Mouse (Mus musculus): ENCODE measurements around the gene Wdr31. TPM values are rescaled to one million over a fixed set of nuclear protein-coding genes. Genes with fewer than 3 reads are reported as not detected.

Wdr31 gene
- polyA plus RNA-seq, 1 experiment from 2014 or later, result 6.4 TPM

- DNase-seq (ENCODE audit: low spot score) (no peak), ATAC-seq (replicated peaks; ENCODE audit: insufficient number of reproducible peaks, low FRiP score, low TSS enrichment, low read depth) (no peak)
- H3K36me3 ChIP-seq (replicated peaks; ENCODE audit: control insufficient read depth, insufficient read depth, low read depth, low read length), result peaks cover 3% of the 10 kb centered on the region
- no peaks in the 10 kb centered on the region for H3K4me1 ChIP-seq (ENCODE audit: control insufficient read depth, insufficient read depth, low read length)
- H3K4me2 ChIP-seq (ENCODE audit: low read depth, low read length), result peak within 1 kb of the TSS; percentile 62
- H3K27me3 ChIP-seq (ENCODE audit: control insufficient read depth, insufficient read depth, low read length), result no peaks in the 10 kb centered on the region
- peak within 1 kb of the TSS; percentile 63 for H3K9ac ChIP-seq (replicated peaks; ENCODE audit: low read length)
- no peaks in the 10 kb centered on the region for H3K9me3 ChIP-seq (replicated peaks; ENCODE audit: control insufficient read depth, low read length)
- H3K4me3 ChIP-seq (ENCODE audit: low read depth, low read length), result peak within 1 kb of the TSS; percentile 79
- 74% methylated on average over 3 of the region's 3 CpGs for WGBS
- 0 out of 2 replicates have a peak within 1 kb of the TSS, but pooled peaks have one; percentile 20 for H3K27ac ChIP-seq (replicated peaks; ENCODE audit: low read depth, low read length)
Measured at GRCm38 (mm10) chr4:62503374-62503970, 32.8 kb upstream of the Wdr31 start, which contains the start of gene Hdhd3. TSS of gene Hdhd3 (minus strand) at chr4:62503467.

- peaks cover 3% of the 10 kb centered on the region for H3K36me3 ChIP-seq (replicated peaks; ENCODE audit: control insufficient read depth, insufficient read depth, low read depth, low read length)
- H3K4me2 ChIP-seq (ENCODE audit: low read depth, low read length), result no peak overlapping the region
- no peak overlapping the region for H3K9ac ChIP-seq (replicated peaks; ENCODE audit: low read length)
- no peak overlapping the region for H3K4me3 ChIP-seq (ENCODE audit: low read depth, low read length)
- no peak for DNase-seq (ENCODE audit: low spot score)
- H3K4me1 ChIP-seq (ENCODE audit: control insufficient read depth, insufficient read depth, low read length), result no peaks in the 10 kb centered on the region
- no peak for ATAC-seq (replicated peaks; ENCODE audit: insufficient number of reproducible peaks, low FRiP score, low TSS enrichment, low read depth)
- H3K27ac ChIP-seq (replicated peaks; ENCODE audit: low read depth, low read length), result no peak overlapping the region
- no peaks in the 10 kb centered on the region for H3K9me3 ChIP-seq (replicated peaks; ENCODE audit: control insufficient read depth, low read length)
- no peaks in the 10 kb centered on the region for H3K27me3 ChIP-seq (ENCODE audit: control insufficient read depth, insufficient read depth, low read length)
- WGBS, result 75% methylated on average over 7 of the region's 7 CpGs
Measured at GRCm38 (mm10) chr4:62502969-62503368, 32.3 kb upstream of the Wdr31 start.

GRCm38 (mm10) chr4:62501964-62502732 lies 31.5 kb upstream of the Wdr31 start:
- H3K9ac ChIP-seq (replicated peaks; ENCODE audit: low read length), result peak overlapping the region; percentile 78
- DNase-seq (ENCODE audit: low spot score), result peak; percentile 94
- peaks cover 3% of the 10 kb centered on the region for H3K36me3 ChIP-seq (replicated peaks; ENCODE audit: control insufficient read depth, insufficient read depth, low read depth, low read length)
- no peaks in the 10 kb centered on the region for H3K4me1 ChIP-seq (ENCODE audit: control insufficient read depth, insufficient read depth, low read length)
- 0 out of 2 replicates have a peak overlapping the region, but pooled peaks have one; percentile 20 for H3K27ac ChIP-seq (replicated peaks; ENCODE audit: low read depth, low read length)
- WGBS, result 2% methylated on average over 38 of the region's 38 CpGs
- H3K4me2 ChIP-seq (ENCODE audit: low read depth, low read length), result peak overlapping the region; percentile 62
- peak; percentile 95 for ATAC-seq (replicated peaks; ENCODE audit: insufficient number of reproducible peaks, low FRiP score, low TSS enrichment, low read depth)
- no peaks in the 10 kb centered on the region for H3K27me3 ChIP-seq (ENCODE audit: control insufficient read depth, insufficient read depth, low read length)
- H3K9me3 ChIP-seq (replicated peaks; ENCODE audit: control insufficient read depth, low read length), result no peaks in the 10 kb centered on the region
- peak overlapping the region; percentile 79 for H3K4me3 ChIP-seq (ENCODE audit: low read depth, low read length)

- peak overlapping the region; percentile 62 for H3K4me2 ChIP-seq (ENCODE audit: low read depth, low read length)
- H3K4me1 ChIP-seq (ENCODE audit: control insufficient read depth, insufficient read depth, low read length), result no peaks in the 10 kb centered on the region
- DNase-seq (ENCODE audit: low spot score) (no peak), ATAC-seq (replicated peaks; ENCODE audit: insufficient number of reproducible peaks, low FRiP score, low TSS enrichment, low read depth) (peak; percentile 10; the same call in 1 of the 2 replicates)
- no peak overlapping the region for H3K27ac ChIP-seq (replicated peaks; ENCODE audit: low read depth, low read length)
- peaks cover 3% of the 10 kb centered on the region for H3K36me3 ChIP-seq (replicated peaks; ENCODE audit: control insufficient read depth, insufficient read depth, low read depth, low read length)
- WGBS, result 4% methylated on average over 7 of the region's 7 CpGs
- no peaks in the 10 kb centered on the region for H3K27me3 ChIP-seq (ENCODE audit: control insufficient read depth, insufficient read depth, low read length)
- H3K4me3 ChIP-seq (ENCODE audit: low read depth, low read length), result peak overlapping the region; percentile 79
- peak overlapping the region; percentile 78 for H3K9ac ChIP-seq (replicated peaks; ENCODE audit: low read length)
- H3K9me3 ChIP-seq (replicated peaks; ENCODE audit: control insufficient read depth, low read length), result no peaks in the 10 kb centered on the region
Measured at GRCm38 (mm10) chr4:62501534-62501933, 30.8 kb upstream of the Wdr31 start.

- H3K9me3 ChIP-seq (replicated peaks; ENCODE audit: control insufficient read depth, low read length), result no peaks in the 10 kb centered on the region
- WGBS, result 86% methylated on average over 4 of the region's 4 CpGs
- ATAC-seq (replicated peaks; ENCODE audit: insufficient number of reproducible peaks, low FRiP score, low TSS enrichment, low read depth) (no peak), DNase-seq (ENCODE audit: low spot score) (no peak)
- peaks cover 3% of the 10 kb centered on the region for H3K36me3 ChIP-seq (replicated peaks; ENCODE audit: control insufficient read depth, insufficient read depth, low read depth, low read length)
- no peak overlapping the region for H3K9ac ChIP-seq (replicated peaks; ENCODE audit: low read length)
- no peaks in the 10 kb centered on the region for H3K4me1 ChIP-seq (ENCODE audit: control insufficient read depth, insufficient read depth, low read length)
- H3K4me2 ChIP-seq (ENCODE audit: low read depth, low read length), result no peak overlapping the region
- no peak overlapping the region for H3K27ac ChIP-seq (replicated peaks; ENCODE audit: low read depth, low read length)
- H3K4me3 ChIP-seq (ENCODE audit: low read depth, low read length), result no peak overlapping the region
- no peaks in the 10 kb centered on the region for H3K27me3 ChIP-seq (ENCODE audit: control insufficient read depth, insufficient read depth, low read length)
Measured at GRCm38 (mm10) chr4:62500799-62501198, 30.1 kb upstream of the Wdr31 start.

GRCm38 (mm10) chr4:62496815-62497214 lies 26.1 kb upstream of the Wdr31 start:
- ATAC-seq (replicated peaks; ENCODE audit: insufficient number of reproducible peaks, low FRiP score, low TSS enrichment, low read depth) (no peak), DNase-seq (ENCODE audit: low spot score) (no peak)
- WGBS, result 82% methylated on average over 8 of the region's 8 CpGs
- Histone ChIP-seq H3K4me2 (ENCODE audit: low read depth, low read length) (no peak overlapping the region), H3K9me3 (replicated peaks; ENCODE audit: control insufficient read depth, low read length) (no peaks in the 10 kb centered on the region), H3K9ac (replicated peaks; ENCODE audit: low read length) (no peak overlapping the region), H3K27me3 (ENCODE audit: control insufficient read depth, insufficient read depth, low read length) (no peaks in the 10 kb centered on the region), H3K4me1 (ENCODE audit: control insufficient read depth, insufficient read depth, low read length) (no peaks in the 10 kb centered on the region), H3K27ac (replicated peaks; ENCODE audit: low read depth, low read length) (no peak overlapping the region), H3K36me3 (replicated peaks; ENCODE audit: control insufficient read depth, insufficient read depth, low read depth, low read length) (peaks cover 3% of the 10 kb centered on the region), H3K4me3 (ENCODE audit: low read depth, low read length) (no peak overlapping the region)

GRCm38 (mm10) chr4:62495946-62496345 lies 25.2 kb upstream of the Wdr31 start:
- DNase-seq (ENCODE audit: low spot score), result no peak
- H3K27me3 ChIP-seq (ENCODE audit: control insufficient read depth, insufficient read depth, low read length), result no peaks in the 10 kb centered on the region
- no peaks in the 10 kb centered on the region for H3K9me3 ChIP-seq (replicated peaks; ENCODE audit: control insufficient read depth, low read length)
- no peak overlapping the region for H3K4me2 ChIP-seq (ENCODE audit: low read depth, low read length)
- 83% methylated on average over 8 of the region's 8 CpGs for WGBS
- peaks cover 3% of the 10 kb centered on the region for H3K36me3 ChIP-seq (replicated peaks; ENCODE audit: control insufficient read depth, insufficient read depth, low read depth, low read length)
- no peak overlapping the region for H3K9ac ChIP-seq (replicated peaks; ENCODE audit: low read length)
- no peak overlapping the region for H3K27ac ChIP-seq (replicated peaks; ENCODE audit: low read depth, low read length)
- H3K4me3 ChIP-seq (ENCODE audit: low read depth, low read length), result no peak overlapping the region
- no peaks in the 10 kb centered on the region for H3K4me1 ChIP-seq (ENCODE audit: control insufficient read depth, insufficient read depth, low read length)
- ATAC-seq (replicated peaks; ENCODE audit: insufficient number of reproducible peaks, low FRiP score, low TSS enrichment, low read depth), result no peak

GRCm38 (mm10) chr4:62494230-62494629 lies 23.5 kb upstream of the Wdr31 start:
- Histone ChIP-seq H3K27me3 (ENCODE audit: control insufficient read depth, insufficient read depth, low read length) (no peaks in the 10 kb centered on the region), H3K4me3 (ENCODE audit: low read depth, low read length) (no peak overlapping the region), H3K9ac (replicated peaks; ENCODE audit: low read length) (no peak overlapping the region), H3K4me1 (ENCODE audit: control insufficient read depth, insufficient read depth, low read length) (no peaks in the 10 kb centered on the region), H3K4me2 (ENCODE audit: low read depth, low read length) (no peak overlapping the region), H3K36me3 (replicated peaks; ENCODE audit: control insufficient read depth, insufficient read depth, low read depth, low read length) (peaks cover under 1% of the 10 kb centered on the region), H3K9me3 (replicated peaks; ENCODE audit: control insufficient read depth, low read length) (no peaks in the 10 kb centered on the region), H3K27ac (replicated peaks; ENCODE audit: low read depth, low read length) (no peak overlapping the region)
- no peak for ATAC-seq (replicated peaks; ENCODE audit: insufficient number of reproducible peaks, low FRiP score, low TSS enrichment, low read depth)
- WGBS, result 77% methylated on average over 9 of the region's 9 CpGs
- no peak for DNase-seq (ENCODE audit: low spot score)
